Comparison of ENCODE assay signal across 10 mouse cellular contexts in genomic region chr1:193263955-193264598, GRCm38 (mm10). TPM values are rescaled to one million over a fixed set of nuclear protein-coding genes. Genes with fewer than 3 reads are reported as not detected.
DNase-seq lines count a peak whose midpoint lies in the region; ATAC-seq and TF ChIP-seq lines count a peak whose summit lies in the region.
"Had no signal": no experiment of that assay in that cellular context is flagged by ENCODE, and none has a peak within 500 bp of the region (broad histone marks: within the 10 kb centered on the region; RNA-seq: fewer than 3 reads in every experiment).

Gene Hsd11b1, minus strand, starts transcription at chr1:193264075.

- peaks cover 14% of the 10 kb centered on the region for H3K4me1 ChIP-seq in heart, adult 2 months (ENCODE audit: control insufficient read depth, insufficient read depth, low read length)
- H3K4me1 ChIP-seq in heart, embryonic 12.5 days (replicated peaks): peaks cover 23% of the 10 kb centered on the region

- H3K9ac ChIP-seq in heart, adult 2 months (ENCODE audit: low read depth, low read length): no peak within 1 kb of the TSS; the same call in 1 of the 2 replicates
- no peak within 1 kb of the TSS for H3K9ac ChIP-seq in heart, embryonic 12.5 days

- peak in 1 of 2 experiments; percentile 21 for DNase-seq in heart, adult 2 months
- peak; percentile 88 for DNase-seq in CD4-positive, CD25-positive, alpha-beta regulatory T cell, adult 2 months (ENCODE audit: low read depth, low spot score)
- DNase-seq in gonadal fat pad, adult 2 months (ENCODE audit: low read depth): no peak
- no peak for DNase-seq in gastrocnemius, postnatal 4 days (ENCODE audit: low spot score in 2 of 2)
- no peak for DNase-seq in urinary bladder, adult 18-20 months (ENCODE audit: low spot score in 2 of 2)
- DNase-seq in ovary, postnatal 14 days (ENCODE audit: low spot score): no peak

- TF ChIP-seq POLR2A in heart, adult 2 months (IDR thresholded peaks at IDR 0.05; ENCODE audit: insufficient read depth, low read depth, low read length): no peak

- no peaks in the 10 kb centered on the region for H3K27me3 ChIP-seq in heart, adult 2 months (ENCODE audit: control insufficient read depth, insufficient read depth, low read length)
- H3K27me3 ChIP-seq in heart, embryonic 12.5 days (replicated peaks): no peaks in the 10 kb centered on the region

- TF ChIP-seq CTCF in heart, adult 2 months (IDR thresholded peaks at IDR 0.05): no peak

- H3K27ac ChIP-seq in heart, adult 2 months: peak within 1 kb of the TSS; percentile 26
- no peak within 1 kb of the TSS; the same call in 1 of the 2 replicates for H3K27ac ChIP-seq in heart, embryonic 12.5 days (ENCODE audit: poor library complexity, severe bottlenecking)

- WGBS in heart, adult 2 months: 57% methylated on average over 5 of the region's 5 CpGs
- WGBS in heart, embryonic 12.5 days: 65% methylated on average over 5 of the region's 5 CpGs

- ATAC-seq in heart, embryonic 12.5 days (ENCODE audit: insufficient number of reproducible peaks, low FRiP score): no peak
- ATAC-seq in megakaryocyte progenitor cell, adult 5-6 weeks (replicated peaks; ENCODE audit: poor library complexity): peak; percentile 79
- ATAC-seq: Patski had no signal

- no peak within 1 kb of the TSS for H3K4me3 ChIP-seq in heart, adult 2 months
- H3K4me3 ChIP-seq in heart, embryonic 12.5 days: no peak within 1 kb of the TSS

- H3K79me2 ChIP-seq in heart, adult 2 months (replicated peaks; ENCODE audit: control insufficient read depth, insufficient read depth, low read length): no peaks in the 10 kb centered on the region

- H3K9me3 ChIP-seq in heart, embryonic 12.5 days (replicated peaks): no peaks in the 10 kb centered on the region

- H3K4me2 ChIP-seq in heart, embryonic 12.5 days: no peak within 1 kb of the TSS

- intact Hi-C loops in heart, adult 2 months (cut with DNase I): no loop called here

- no peaks in the 10 kb centered on the region; the same call in 1 of the 2 replicates for H3K36me3 ChIP-seq in heart, adult 2 months (ENCODE audit: control insufficient read depth, insufficient read depth, low read length)
- no peaks in the 10 kb centered on the region for H3K36me3 ChIP-seq in heart, embryonic 12.5 days

- no peak for TF ChIP-seq EP300 in heart, adult 2 months (IDR thresholded peaks at IDR 0.05; ENCODE audit: insufficient read depth, low read depth, low read length)

RNA-seq across cellular contexts. Expression of gene Hsd11b1, which starts in this region (rescaled TPM):
- 10 to 100 TPM; 10.5 to 15.1 TPM for total RNA-seq in heart, adult 2 months (2021)
- 18.8 and 20.9 TPM in 2 replicates for polyA plus RNA-seq in heart, adult 2 months (2012; rRNA removed)
- 1.5 TPM in 2 replicates for polyA plus RNA-seq in heart, embryonic 12.5 days (2016; fragmentation: Nextera tagmentation; extraction: Ambion mirVana)
- polyA plus RNA-seq in gonadal fat pad, adult 2 months (2012; rRNA removed): 82.3 and 184 TPM in 2 replicates
- 74.0 and 84.4 TPM in 2 replicates for total RNA-seq in megakaryocyte progenitor cell, adult 5-6 weeks (2015)
- 34.5 and 39.9 TPM in 2 replicates for total RNA-seq in megakaryocyte progenitor cell, adult 5-6 weeks (2017)
- 1 to 10 TPM; 3.7 to 3.9 TPM for total RNA-seq in gastrocnemius, postnatal 4 days (2021)
- polyA plus RNA-seq: neural tube, embryonic 11.5 days had no signal
